Mouse (Mus musculus): ENCODE data around the gene Pitpnm3.

Gene Pitpnm3

DNA sequence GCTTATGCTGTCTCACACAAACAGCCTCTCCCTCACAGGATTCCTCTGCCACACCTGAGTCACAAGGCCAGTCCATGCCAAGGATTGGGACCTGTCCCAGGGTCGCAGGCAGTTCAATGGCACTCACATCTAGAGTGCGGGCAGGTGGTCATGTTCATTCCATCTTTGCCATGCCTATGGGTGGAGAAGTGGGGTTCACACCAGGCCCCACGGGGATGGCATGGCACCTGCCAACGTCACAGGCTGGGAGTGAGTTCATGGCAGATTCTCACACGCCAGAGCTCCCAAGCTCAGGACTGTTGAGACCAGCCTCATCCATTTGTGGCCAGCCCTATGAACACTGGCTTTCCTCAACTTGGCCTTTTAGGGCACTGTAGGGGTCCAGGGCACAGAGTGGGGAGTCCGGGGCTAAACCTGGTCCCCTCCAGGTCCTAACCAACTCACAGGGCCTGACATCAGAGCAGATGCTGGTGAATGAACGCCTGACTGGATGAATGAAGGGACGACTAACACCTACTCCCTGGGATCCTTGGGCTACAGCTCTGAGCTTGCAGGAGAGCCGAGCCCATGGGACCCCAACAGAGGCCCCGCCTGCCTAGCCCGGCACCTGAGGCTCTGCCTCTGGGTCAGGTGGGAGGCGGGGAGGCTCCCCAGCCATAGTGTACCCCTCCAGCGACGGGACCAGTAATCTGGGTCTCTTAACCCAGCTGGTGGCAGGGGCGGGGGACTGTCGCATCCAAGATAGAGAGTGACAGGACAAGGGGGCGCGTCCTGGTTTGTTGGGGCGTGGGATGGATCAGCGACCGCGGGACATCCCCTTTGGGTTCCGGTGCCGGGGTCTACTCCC is 819 bp downstream of the Pitpnm3 start:
- peak; percentile 25 for DNase-seq

GRCm38 (mm10) chr11:72133075-72133474 is 2.5 kb downstream of the Pitpnm3 start:
- no peak for DNase-seq

- DNase-seq, result peak; percentile 84
Measured at GRCm38 (mm10) chr11:72132266-72132665, 3.3 kb downstream of the Pitpnm3 start.

DNA sequence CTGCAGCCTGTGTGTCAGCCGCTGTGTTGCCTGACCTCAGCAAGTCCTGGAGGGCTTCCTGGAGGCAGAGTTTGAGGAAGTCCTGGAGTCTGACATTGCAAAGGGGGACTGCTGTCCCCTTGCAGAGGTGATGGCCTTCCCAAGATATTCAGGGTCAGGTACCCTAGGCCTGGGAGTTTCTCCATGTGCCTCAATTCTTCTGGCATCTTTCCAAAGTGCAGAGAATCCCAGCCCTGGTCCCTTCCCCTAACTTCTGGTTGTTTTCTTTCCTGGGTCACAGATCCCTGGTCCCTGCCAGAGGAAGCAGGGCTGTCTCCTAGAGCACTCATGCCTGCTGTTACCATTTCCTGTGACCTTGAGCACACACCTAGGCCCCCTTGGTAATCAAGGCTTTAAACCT is 3.9 kb downstream of the Pitpnm3 start:
- DNase-seq, result no peak

DNA sequence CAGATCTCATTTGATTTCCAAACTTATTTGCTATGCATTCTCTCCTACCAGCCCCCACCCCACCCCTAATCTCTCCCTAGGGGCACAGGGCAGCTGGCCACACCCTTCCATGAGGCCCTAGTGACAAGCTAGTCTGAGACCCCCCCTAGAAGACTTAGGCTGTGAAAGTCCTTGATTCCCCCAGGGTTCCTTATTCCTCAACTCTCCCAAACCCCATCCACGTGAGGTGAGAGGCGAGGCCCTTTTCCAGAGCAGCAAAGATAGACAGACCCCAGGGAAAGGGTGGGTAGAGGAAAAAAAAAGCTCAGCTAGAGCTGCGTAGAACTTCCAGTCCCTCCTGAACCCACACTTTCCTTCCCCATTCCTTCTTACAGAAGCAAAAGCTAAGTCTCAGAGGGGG is 4.7 kb downstream of the Pitpnm3 start:
- no peak for DNase-seq

DNA sequence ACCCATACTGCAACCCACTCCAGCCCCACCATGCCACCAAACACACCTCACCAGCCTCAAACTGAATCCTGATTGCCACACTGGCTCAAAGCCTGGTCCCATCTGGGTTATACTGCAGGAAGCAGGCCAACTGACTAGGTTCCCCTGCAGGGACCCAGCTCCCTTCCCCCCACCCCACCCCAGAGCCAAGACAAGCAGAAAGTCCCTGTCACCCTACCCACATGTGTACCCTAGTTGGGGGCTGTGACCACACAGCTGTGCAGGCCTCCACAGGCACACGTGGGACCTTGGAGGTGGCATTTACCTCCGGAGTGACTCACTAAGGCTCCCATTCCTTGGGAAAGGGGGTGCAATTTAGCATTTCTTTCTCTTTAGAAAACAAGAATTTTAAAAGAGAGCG is 5.1 kb downstream of the Pitpnm3 start:
- no peak for DNase-seq

GRCm38 (mm10) chr11:72130021-72130420 is 5.6 kb downstream of the Pitpnm3 start:
- DNase-seq, result peak; percentile 40

GRCm38 (mm10) chr11:72129032-72129894 is 6.3 kb downstream of the Pitpnm3 start:
- DNase-seq, result no peak

- DNase-seq, result no peak
Measured at GRCm38 (mm10) chr11:72127450-72128189, 8.0 kb downstream of the Pitpnm3 start.

GRCm38 (mm10) chr11:72125781-72126180 is 9.8 kb downstream of the Pitpnm3 start:
- no peak for DNase-seq

GRCm38 (mm10) chr11:72123531-72123930 is 12.0 kb downstream of the Pitpnm3 start:
- no peak for DNase-seq

DNA sequence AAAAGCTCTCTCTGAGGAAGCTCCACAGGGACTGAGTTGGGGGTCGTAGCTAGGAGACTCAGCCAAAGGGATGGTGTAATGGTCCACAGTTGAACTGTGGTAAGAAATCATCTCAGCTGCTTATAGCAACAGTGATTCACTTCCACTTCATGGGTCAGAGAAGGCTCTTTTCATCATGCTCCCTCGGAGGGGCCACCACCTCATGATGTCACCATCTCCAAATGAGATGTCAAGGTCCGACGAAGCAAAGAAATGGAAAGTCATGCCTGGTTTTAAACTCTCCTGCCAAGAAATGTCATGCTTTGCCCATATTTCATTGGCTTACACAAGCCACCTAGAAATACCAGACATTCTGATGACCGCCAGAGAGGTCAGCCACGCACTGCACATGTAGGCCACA is 15.2 kb downstream of the Pitpnm3 start:
- no peak for DNase-seq

DNA sequence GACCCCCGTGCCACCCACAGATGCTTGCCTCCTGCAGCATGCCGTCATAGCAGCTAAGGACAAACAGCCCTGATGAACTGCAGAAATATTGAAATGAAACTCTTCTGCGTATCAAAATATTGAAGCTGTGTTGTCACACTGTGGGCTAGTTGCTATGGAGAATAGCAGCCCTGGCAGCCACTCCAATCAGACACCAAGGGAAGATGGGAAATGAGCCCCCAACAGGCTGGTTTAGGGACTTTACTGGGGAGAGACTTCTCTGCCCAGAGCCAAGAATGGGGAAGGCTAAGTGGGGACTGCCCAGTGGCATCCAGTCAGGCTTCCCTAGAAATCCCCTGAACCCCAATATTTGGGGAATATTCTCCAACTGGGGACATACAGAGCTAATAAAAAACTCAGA is 16.9 kb downstream of the Pitpnm3 start:
- no peak for DNase-seq

DNA sequence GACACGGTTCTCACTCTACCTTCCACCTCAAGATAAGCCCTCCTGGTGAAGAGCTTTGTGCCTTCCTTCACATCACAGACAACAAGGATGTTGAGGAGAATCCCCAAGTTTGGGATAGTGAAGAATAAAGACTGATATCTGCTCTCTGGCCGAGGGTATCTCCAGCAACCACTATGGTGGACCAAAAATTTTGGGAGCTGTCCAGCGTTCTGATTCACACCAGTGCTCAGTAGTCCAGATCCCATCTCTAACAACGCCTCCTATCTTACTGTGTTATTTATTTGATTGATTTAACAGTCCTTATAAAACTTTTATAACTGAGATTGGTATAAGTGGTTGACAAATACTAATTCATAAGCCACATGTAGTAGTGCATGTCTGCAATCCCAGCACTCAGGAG is 22.3 kb downstream of the Pitpnm3 start:
- DNase-seq, result peak; percentile 41

DNA sequence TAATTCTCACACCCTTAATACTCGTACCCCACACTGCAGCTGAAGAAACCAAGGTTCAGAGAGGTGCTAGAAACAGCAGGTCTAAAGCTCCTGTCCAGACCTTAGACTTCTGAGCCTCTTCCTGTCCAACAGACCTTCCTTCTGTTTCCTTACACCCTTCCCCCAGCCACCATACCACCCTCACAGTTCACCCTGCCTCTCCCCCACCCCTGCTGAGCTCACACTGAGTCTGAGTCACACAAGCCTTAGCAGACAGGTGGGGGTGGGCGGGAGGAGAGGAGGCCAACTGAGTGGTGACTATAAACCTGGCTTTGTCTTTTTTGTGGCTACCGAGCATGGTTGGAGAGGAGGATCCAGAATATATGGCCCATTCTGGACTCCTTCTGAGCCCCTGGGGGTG is 24.9 kb downstream of the Pitpnm3 start:
- DNase-seq, result no peak

- DNase-seq, result no peak
Measured at GRCm38 (mm10) chr11:72104223-72104622, 31.4 kb downstream of the Pitpnm3 start.

- no peak for DNase-seq
Measured at GRCm38 (mm10) chr11:72103530-72103929, 32.0 kb downstream of the Pitpnm3 start.

GRCm38 (mm10) chr11:72100996-72101395 is 34.6 kb downstream of the Pitpnm3 start:
- no peak for DNase-seq

DNA sequence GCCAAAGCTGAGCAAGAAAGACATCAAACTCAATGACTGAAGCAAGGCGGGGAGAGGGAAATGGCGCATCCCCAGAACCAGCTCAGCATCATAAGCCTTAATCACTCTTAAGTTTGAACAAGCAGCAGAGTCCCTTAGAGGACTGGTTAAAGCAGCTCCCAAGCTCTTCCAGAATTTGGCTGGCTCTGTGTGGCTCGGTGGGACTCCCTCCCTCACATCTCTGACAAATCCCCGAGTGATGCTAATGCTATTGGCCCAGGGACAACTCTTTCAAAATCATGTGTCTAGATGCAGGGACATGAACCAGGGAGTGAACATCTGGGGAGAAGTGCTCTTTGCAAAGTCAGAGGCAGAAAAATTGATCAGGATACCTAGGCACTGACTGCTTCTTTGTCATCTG is 36.4 kb downstream of the Pitpnm3 start:
- DNase-seq, result no peak

DNA sequence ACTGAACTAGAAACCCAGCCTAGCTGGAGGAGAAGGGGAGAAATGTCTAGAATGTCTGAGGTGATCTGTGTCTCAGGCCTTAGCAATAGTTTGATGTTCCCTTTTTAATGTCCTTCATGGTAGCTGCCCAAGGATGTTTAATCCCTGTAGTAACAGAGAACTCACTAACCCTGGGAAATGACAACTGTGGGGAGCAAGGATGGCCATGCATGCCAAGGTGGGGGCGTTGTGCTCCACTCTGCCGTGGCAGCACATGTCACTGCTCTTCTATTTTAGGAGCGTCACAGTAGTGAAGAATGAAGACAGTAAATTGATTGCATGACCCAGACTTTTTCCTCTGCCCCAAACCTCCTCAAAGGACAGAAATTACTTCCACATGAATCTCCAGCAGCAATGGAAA is 37.6 kb downstream of the Pitpnm3 start:
- no peak for DNase-seq

GRCm38 (mm10) chr11:72095994-72096393 is 39.6 kb downstream of the Pitpnm3 start:
- no peak for DNase-seq

DNA sequence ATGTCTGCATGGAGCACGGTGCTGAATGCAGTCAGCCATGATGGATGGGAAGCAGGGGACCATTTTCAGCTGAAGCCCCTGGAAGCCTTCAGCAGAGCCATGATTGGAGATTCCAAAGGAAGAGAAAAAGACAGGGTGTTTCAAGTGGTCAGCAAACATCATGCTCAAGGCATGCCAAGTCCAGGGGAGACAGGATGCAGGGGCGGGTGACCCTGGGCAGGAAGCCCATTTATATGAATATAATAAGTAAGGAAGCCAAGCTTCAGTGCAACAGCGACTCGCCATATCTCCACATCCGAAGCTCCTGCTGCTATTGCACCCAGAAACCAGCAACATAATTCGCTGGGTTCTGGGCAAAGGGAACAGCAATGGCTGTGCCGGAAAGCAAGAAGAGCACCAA is 41.1 kb downstream of the Pitpnm3 start:
- DNase-seq, result peak; percentile 68

DNA sequence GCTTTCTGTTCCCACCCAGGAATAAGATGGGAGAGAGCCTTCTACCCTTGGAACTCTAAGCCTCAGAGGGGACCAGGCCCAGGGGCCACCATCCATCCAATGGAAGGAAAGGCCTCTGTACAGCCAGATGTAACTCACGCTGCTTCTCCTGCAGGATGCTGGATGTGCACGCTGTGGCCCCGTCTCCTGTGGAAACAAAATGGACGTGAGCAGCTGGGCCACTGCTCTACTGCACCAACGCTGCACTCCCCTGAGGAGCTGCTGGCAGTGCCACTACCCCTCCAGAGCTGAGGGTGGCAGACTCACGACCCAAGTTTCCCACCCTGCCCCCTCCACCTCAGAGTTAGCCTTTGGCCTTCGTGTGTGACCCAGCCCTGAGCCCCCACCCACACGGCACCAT is 43.2 kb downstream of the Pitpnm3 start:
- no peak for DNase-seq

Data from kidney, postnatal 10 days (tissue).